Mouse (Mus musculus) macrophage (primary cell): ENCODE measurements around the gene Gm3854. TPM values are rescaled to one million over a fixed set of nuclear protein-coding genes. Genes with fewer than 3 reads are reported as not detected.
"Not testable (repeated sequence)": the region's sequence is repeated elsewhere in the genome, so short reads cannot be mapped to it uniquely, and the experiment has no call there.

ENCODE experiments used
- H3K27ac ChIP-seq: fragments of 350-480 bp; formaldehyde crosslinking; 2 replicates; pipeline ENCODE4 v1.9.0; 2021
- H3K36me3 ChIP-seq: fragments of 350-480 bp; formaldehyde crosslinking; 2 replicates; pipeline ENCODE4 v1.9.0; 2021; ENCODE audit errors: inconsistent target
- H3K4me3 ChIP-seq: fragments of 350-480 bp; formaldehyde crosslinking; 2 replicates; pipeline ENCODE4 v1.9.0; 2021; ENCODE audit errors: inconsistent target
- H3K79me2 ChIP-seq: fragments of 350-480 bp; formaldehyde crosslinking; 2 replicates; pipeline ENCODE4 v1.9.0; 2021; ENCODE audit errors: inconsistent target
- WGBS: methylation state at CpG from one replicate; pipeline ENCODE4 v1.1.7; 2026; ENCODE audit warnings: inconsistent platforms; ENCODE audit not compliant: missing documents; 5-methylcytosine and 5-hydroxymethylcytosine counted together
- polyA plus RNA-seq: library from polyadenylated mRNA; stranded (reverse); fragments of 250-400 nt; gene quantifications from 3 replicates; pipeline ENCODE4 v1.2.4, GENCODE M21; 2018; ENCODE audit warnings: inconsistent platforms
- total RNA-seq, 78 experiments: library from RNA; depleted of rRNA; stranded (reverse); fragments of 250-400 nt; gene quantifications; 1 replicate in 9 of 78; 2 replicates in 24 of 78; 3 replicates in 43 of 78; 4 replicates in 2 of 78; pipeline ENCODE4 v1.2.4; 2018; ENCODE audit warnings: inconsistent platforms in 56 of 78

Gene Gm3854
- under 1 TPM in 1 of 26 experiments, not detected in 25; 0.31 TPM for total RNA-seq (2018; cell fraction: chromatin; rRNA removed)
- under 1 TPM in 1 of 26 experiments, not detected in 25; 0.05 TPM for total RNA-seq (2018; cell fraction: cytosol; rRNA removed)
- under 1 TPM in 2 of 26 experiments, not detected in 24; 0.21 to 0.34 TPM for total RNA-seq (2018; cell fraction: nucleus; rRNA removed)
- 0.07 TPM in 1 of 3 replicates, not detected in the others for polyA plus RNA-seq

- Histone ChIP-seq H3K79me2 (no peaks in the 10 kb centered on the region), H3K27ac (no peak within 1 kb of the TSS), H3K36me3 (no peaks in the 10 kb centered on the region), H3K4me3 (peak within 1 kb of the TSS; percentile 32)
- 2% methylated on average over 26 of the region's 26 CpGs for WGBS
These were observed at the start of gene Gm3854 for GRCm38 (mm10) chr7:6343501-6344071. Gm3854 (plus strand) TSS chr7:6343759.

- H3K4me3 ChIP-seq, H3K27ac ChIP-seq, H3K79me2 ChIP-seq, H3K36me3 ChIP-seq: not testable (repeated sequence)
- 98% methylated on average over 10 of the region's 11 CpGs for WGBS
These were observed 42.8 kb upstream of the Gm3854 start for GRCm38 (mm10) chr7:6300796-6301195.

- WGBS = 17% methylated on average over 23 of the region's 23 CpGs
- Histone ChIP-seq H3K36me3 (no peaks in the 10 kb centered on the region), H3K27ac (no peak overlapping the region), H3K79me2 (no peaks in the 10 kb centered on the region), H3K4me3 (peak overlapping the region; percentile 51)
These were observed 12.9 kb upstream of the Gm3854 start for GRCm38 (mm10) chr7:6330458-6331232.

GRCm38 (mm10) chr7:6331233-6331956 is 12.2 kb upstream of the Gm3854 start, which contains the start of gene Zfp583:
Zfp583 (minus strand) TSS chr7:6331285.
- Histone ChIP-seq H3K36me3 (no peaks in the 10 kb centered on the region), H3K79me2 (no peaks in the 10 kb centered on the region), H3K27ac (no peak within 1 kb of the TSS), H3K4me3 (peak within 1 kb of the TSS; percentile 51)
- 10% methylated on average over 31 of the region's 31 CpGs for WGBS

GRCm38 (mm10) chr7:6339865-6340264 is 3.7 kb upstream of the Gm3854 start:
- H3K27ac ChIP-seq = no peak overlapping the region
- no peaks in the 10 kb centered on the region for H3K79me2 ChIP-seq
- H3K36me3 ChIP-seq = no peaks in the 10 kb centered on the region
- 89% methylated on average over 5 of the region's 5 CpGs for WGBS
- H3K4me3 ChIP-seq = no peak overlapping the region

GRCm38 (mm10) chr7:6344124-6344523 is 565 bp downstream of the Gm3854 start:
- Histone ChIP-seq H3K27ac (no peak overlapping the region), H3K36me3 (no peaks in the 10 kb centered on the region), H3K79me2 (no peaks in the 10 kb centered on the region), H3K4me3 (no peak overlapping the region)
- 48% methylated on average over 10 of the region's 10 CpGs for WGBS

GRCm38 (mm10) chr7:6358121-6358520 is 14.6 kb downstream of the Gm3854 start:
- no peaks in the 10 kb centered on the region for H3K36me3 ChIP-seq
- no peaks in the 10 kb centered on the region for H3K79me2 ChIP-seq
- H3K27ac ChIP-seq = no peak overlapping the region
- WGBS = 78% methylated on average over 2 of the region's 2 CpGs
- no peak overlapping the region for H3K4me3 ChIP-seq

GRCm38 (mm10) chr7:6358937-6359590 is 15.5 kb downstream of the Gm3854 start:
- H3K27ac ChIP-seq = no peak overlapping the region
- no peaks in the 10 kb centered on the region for H3K36me3 ChIP-seq
- WGBS = 55% methylated on average over 10 of the region's 10 CpGs
- no peak overlapping the region for H3K4me3 ChIP-seq
- no peaks in the 10 kb centered on the region for H3K79me2 ChIP-seq

- 32% methylated on average over 9 of the region's 9 CpGs for WGBS
- H3K27ac ChIP-seq = no peak overlapping the region
- no peaks in the 10 kb centered on the region for H3K79me2 ChIP-seq
- no peak overlapping the region for H3K4me3 ChIP-seq
- no peaks in the 10 kb centered on the region for H3K36me3 ChIP-seq
These were observed 17.0 kb downstream of the Gm3854 start for GRCm38 (mm10) chr7:6360477-6361060.

GRCm38 (mm10) chr7:6361756-6362155 is 18.2 kb downstream of the Gm3854 start:
- Histone ChIP-seq H3K27ac (peak overlapping the region; percentile 32), H3K36me3 (no peaks in the 10 kb centered on the region), H3K4me3 (peak overlapping the region; percentile 45), H3K79me2 (no peaks in the 10 kb centered on the region)
- 30% methylated on average over 6 of the region's 7 CpGs for WGBS

GRCm38 (mm10) chr7:6362268-6363046 is 18.9 kb downstream of the Gm3854 start:
- H3K79me2 ChIP-seq = no peaks in the 10 kb centered on the region
- no peaks in the 10 kb centered on the region for H3K36me3 ChIP-seq
- 3% methylated on average over 37 of the region's 38 CpGs for WGBS
- H3K4me3 ChIP-seq = peak overlapping the region; percentile 86
- H3K27ac ChIP-seq = peak overlapping the region; percentile 62

- H3K27ac ChIP-seq = peak within 1 kb of the TSS; percentile 62
- 1% methylated on average over 23 of the region's 23 CpGs for WGBS
These were observed 19.5 kb downstream of the Gm3854 start, which contains the start of gene Zfp78 for GRCm38 (mm10) chr7:6363047-6363488. Zfp78 (plus strand) TSS chr7:6363280.

GRCm38 (mm10) chr7:6364761-6365160 is 21.2 kb downstream of the Gm3854 start:
- no peak overlapping the region for H3K27ac ChIP-seq
- 50% methylated on average over 1 of the region's 1 CpGs for WGBS
- no peak overlapping the region for H3K4me3 ChIP-seq
- H3K79me2 ChIP-seq = no peaks in the 10 kb centered on the region
- H3K36me3 ChIP-seq = no peaks in the 10 kb centered on the region

More at GRCm38 (mm10) chr7:6363047-6363488, 19.5 kb downstream of the Gm3854 start, which contains the start of gene Zfp78:
- H3K79me2 ChIP-seq = no peaks in the 10 kb centered on the region
- peak within 1 kb of the TSS; percentile 86 for H3K4me3 ChIP-seq
- H3K36me3 ChIP-seq = no peaks in the 10 kb centered on the region
